25 mouse cellular contexts compared by ENCODE assay signal in the genomic region with DNA sequence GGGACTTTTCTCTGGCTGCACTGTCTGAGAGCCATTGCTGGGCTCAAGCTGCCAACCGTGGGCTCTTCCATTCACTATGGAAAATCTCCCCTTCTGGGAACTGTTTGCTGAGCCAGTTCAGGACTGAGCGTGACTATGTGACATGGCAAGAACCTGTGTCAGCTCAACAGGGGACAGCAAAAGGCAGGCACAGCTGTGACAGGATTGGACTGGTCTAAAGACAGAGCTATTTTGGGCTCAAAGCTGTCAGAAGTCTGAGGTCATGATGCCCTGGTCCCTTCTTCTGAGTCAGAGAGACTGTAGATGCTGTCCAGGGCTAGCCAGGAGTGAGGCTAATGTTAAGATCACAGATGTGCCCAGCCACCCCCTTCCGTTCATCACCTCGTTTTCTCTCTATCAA. TPM values are rescaled to one million over a fixed set of nuclear protein-coding genes. Genes with fewer than 3 reads are reported as not detected.
DNase-seq lines count a peak whose midpoint lies in the region; ATAC-seq and TF ChIP-seq lines count a peak whose summit lies in the region.
"Had no signal": no experiment of that assay in that cellular context is flagged by ENCODE, and none has a peak within 500 bp of the region (broad histone marks: within the 10 kb centered on the region; RNA-seq: fewer than 3 reads in every experiment).

No protein-coding gene starts in this region.

- H3K4me1 ChIP-seq in embryonic facial prominence, embryonic 14.5 days (ENCODE audit: control insufficient read depth, insufficient read depth, low read length): peaks cover 17% of the 10 kb centered on the region
- H3K4me1 ChIP-seq in embryonic facial prominence, embryonic 10.5 days: peaks cover 15% of the 10 kb centered on the region
- peaks cover 10% of the 10 kb centered on the region for H3K4me1 ChIP-seq in heart, adult 2 months (ENCODE audit: control insufficient read depth, insufficient read depth, low read length)
- H3K4me1 ChIP-seq in heart, embryonic 13.5 days: peaks cover 63% of the 10 kb centered on the region
- peaks cover 20% of the 10 kb centered on the region for H3K4me1 ChIP-seq in limb, embryonic 13.5 days

- no peak overlapping the region for H3K4me3 ChIP-seq in embryonic facial prominence, embryonic 14.5 days (ENCODE audit: low read depth, low read length)
- no peak overlapping the region for H3K4me3 ChIP-seq in embryonic facial prominence, embryonic 10.5 days
- H3K4me3 ChIP-seq in heart, adult 2 months: no peak overlapping the region
- no peak overlapping the region for H3K4me3 ChIP-seq in heart, embryonic 13.5 days
- no peak overlapping the region for H3K4me3 ChIP-seq in limb, embryonic 13.5 days
- H3K4me3 ChIP-seq: embryonic facial prominence, embryonic 13.5 days; forebrain, embryonic 15.5 days; hindbrain, embryonic 13.5 days; layer of hippocampus, adult 2 months; liver, embryonic 12.5 days; midbrain, embryonic 15.5 days; neural tube, embryonic 15.5 days; stomach, embryonic 15.5 days had no signal

- no peak overlapping the region for H3K9ac ChIP-seq in embryonic facial prominence, embryonic 14.5 days (ENCODE audit: low read depth, low read length)
- no peak overlapping the region for H3K9ac ChIP-seq in heart, adult 2 months (ENCODE audit: low read depth, low read length)
- peak overlapping the region; percentile 61 for H3K9ac ChIP-seq in heart, embryonic 13.5 days
- H3K9ac ChIP-seq in limb, embryonic 13.5 days: no peak overlapping the region
- H3K9ac ChIP-seq: embryonic facial prominence, embryonic 13.5 days; forebrain, embryonic 15.5 days; hindbrain, embryonic 13.5 days; liver, embryonic 12.5 days; midbrain, embryonic 15.5 days; neural tube, embryonic 15.5 days; stomach, embryonic 15.5 days had no signal

- H3K79me2 ChIP-seq in heart, adult 2 months (replicated peaks; ENCODE audit: control insufficient read depth, insufficient read depth, low read length): no peaks in the 10 kb centered on the region

- no peak for TF ChIP-seq POLR2A in heart, adult 2 months (IDR thresholded peaks at IDR 0.05; ENCODE audit: insufficient read depth, low read depth, low read length)

- 0 out of 2 replicates have a peak, but pooled peaks have one; percentile 17 for TF ChIP-seq EP300 in heart, adult 2 months (IDR thresholded peaks at IDR 0.05; ENCODE audit: insufficient read depth, low read depth, low read length)

- intact Hi-C loops in heart, adult 2 months (cut with DNase I): no loop called here
- intact Hi-C loops in heart, postnatal 14 days (cut with DNase I): no loop called here

- H3K27me3 ChIP-seq in embryonic facial prominence, embryonic 14.5 days (replicated peaks; ENCODE audit: control insufficient read depth, insufficient read depth, low read length): no peaks in the 10 kb centered on the region
- H3K27me3 ChIP-seq in embryonic facial prominence, embryonic 10.5 days (replicated peaks; ENCODE audit: low read depth, poor library complexity, severe bottlenecking): no peaks in the 10 kb centered on the region
- H3K27me3 ChIP-seq in heart, adult 2 months (ENCODE audit: control insufficient read depth, insufficient read depth, low read length): no peaks in the 10 kb centered on the region
- no peaks in the 10 kb centered on the region for H3K27me3 ChIP-seq in heart, embryonic 13.5 days (replicated peaks)
- H3K27me3 ChIP-seq in limb, embryonic 13.5 days: no peaks in the 10 kb centered on the region
- H3K27me3 ChIP-seq: embryonic facial prominence, embryonic 13.5 days; forebrain, embryonic 15.5 days; midbrain, embryonic 15.5 days; neural tube, embryonic 15.5 days; stomach, embryonic 15.5 days had no signal

- WGBS in embryonic facial prominence, embryonic 14.5 days: 78% methylated on average over 4 of the region's 4 CpGs
- WGBS in embryonic facial prominence, embryonic 10.5 days: 83% methylated on average over 4 of the region's 4 CpGs
- WGBS in heart, adult 2 months: 68% methylated on average over 4 of the region's 4 CpGs
- WGBS in heart, embryonic 13.5 days: 42% methylated on average over 4 of the region's 4 CpGs
- WGBS in limb, embryonic 13.5 days: 81% methylated on average over 4 of the region's 4 CpGs

- no peak overlapping the region for H3K27ac ChIP-seq in embryonic facial prominence, embryonic 14.5 days (replicated peaks; ENCODE audit: low read depth, low read length)
- no peak overlapping the region for H3K27ac ChIP-seq in embryonic facial prominence, embryonic 10.5 days (replicated peaks)
- H3K27ac ChIP-seq in heart, adult 2 months: peak overlapping the region; percentile 48
- peak overlapping the region; percentile 89 for H3K27ac ChIP-seq in heart, embryonic 13.5 days (replicated peaks)
- no peak overlapping the region for H3K27ac ChIP-seq in limb, embryonic 13.5 days
- H3K27ac ChIP-seq: embryonic facial prominence, embryonic 13.5 days; forebrain, embryonic 15.5 days; hindbrain, embryonic 13.5 days; layer of hippocampus, adult 2 months; liver, embryonic 12.5 days; midbrain, embryonic 15.5 days; neural tube, embryonic 15.5 days; stomach, embryonic 15.5 days had no signal

- no peak for DNase-seq in embryonic facial prominence, embryonic 14.5 days (ENCODE audit: low spot score)
- DNase-seq in embryonic facial prominence, embryonic 10.5 days (ENCODE audit: low spot score): no peak
- peak in 1 of 2 experiments; percentile 37 for DNase-seq in heart, adult 2 months
- DNase-seq in heart, postnatal 14 days: no peak
- DNase-seq in cerebellum, adult 11 months: no peak
- DNase-seq in layer of hippocampus, postnatal 14 days (ENCODE audit: low spot score in 2 of 2): no peak
- DNase-seq: adrenal gland, postnatal 36 days; cerebellum, adult 8-10 months; kidney, adult 2 months; kidney, postnatal 14 days; lung, adult 2 months; right cerebral cortex, postnatal 14 days had no signal

- no peaks in the 10 kb centered on the region for H3K9me3 ChIP-seq in embryonic facial prominence, embryonic 14.5 days (ENCODE audit: control insufficient read depth, low read length)
- no peaks in the 10 kb centered on the region for H3K9me3 ChIP-seq in embryonic facial prominence, embryonic 10.5 days
- H3K9me3 ChIP-seq in heart, embryonic 13.5 days: no peaks in the 10 kb centered on the region
- no peaks in the 10 kb centered on the region for H3K9me3 ChIP-seq in limb, embryonic 13.5 days
- H3K9me3 ChIP-seq: embryonic facial prominence, embryonic 13.5 days; forebrain, embryonic 15.5 days; G1E; hindbrain, embryonic 13.5 days; liver, embryonic 12.5 days; midbrain, embryonic 15.5 days; neural tube, embryonic 15.5 days; stomach, embryonic 15.5 days had no signal

- no peak overlapping the region for H3K4me2 ChIP-seq in embryonic facial prominence, embryonic 14.5 days (ENCODE audit: low read depth, low read length)
- no peak overlapping the region for H3K4me2 ChIP-seq in heart, embryonic 13.5 days
- H3K4me2 ChIP-seq in limb, embryonic 13.5 days (replicated peaks): no peak overlapping the region
- H3K4me2 ChIP-seq: embryonic facial prominence, embryonic 13.5 days; forebrain, embryonic 15.5 days; hindbrain, embryonic 13.5 days; liver, embryonic 12.5 days; midbrain, embryonic 15.5 days; neural tube, embryonic 15.5 days; stomach, embryonic 15.5 days had no signal

- peak; percentile 27; the same call in 1 of the 2 replicates for ATAC-seq in embryonic facial prominence, embryonic 14.5 days (ENCODE audit: low read depth)
- ATAC-seq in heart, embryonic 13.5 days (ENCODE audit: extremely low read depth, insufficient number of reproducible peaks, low FRiP score, low TSS enrichment): peak; percentile 51; the same call in 1 of the 2 replicates
- 0 out of 2 replicates have a peak, but pooled peaks have one; percentile 12 for ATAC-seq in limb, embryonic 13.5 days (ENCODE audit: low FRiP score, low read depth)
- ATAC-seq: CD4-positive, CD25-positive, alpha-beta regulatory T cell, adult 4 months; forebrain, embryonic 15.5 days; inflammation-experienced regulatory T-cells, adult 6 months; liver, embryonic 12.5 days; midbrain, embryonic 15.5 days had no signal

- TF ChIP-seq CTCF in heart, adult 2 months (IDR thresholded peaks at IDR 0.05): no peak

- H3K36me3 ChIP-seq in embryonic facial prominence, embryonic 14.5 days (ENCODE audit: control insufficient read depth, insufficient read depth, low read length): no peaks in the 10 kb centered on the region
- H3K36me3 ChIP-seq in embryonic facial prominence, embryonic 10.5 days (replicated peaks): no peaks in the 10 kb centered on the region
- no peaks in the 10 kb centered on the region for H3K36me3 ChIP-seq in heart, adult 2 months (ENCODE audit: control insufficient read depth, insufficient read depth, low read length)
- H3K36me3 ChIP-seq in heart, embryonic 13.5 days: no peaks in the 10 kb centered on the region
- H3K36me3 ChIP-seq in limb, embryonic 13.5 days: no peaks in the 10 kb centered on the region
- H3K36me3 ChIP-seq: embryonic facial prominence, embryonic 13.5 days; forebrain, embryonic 15.5 days; G1E; hindbrain, embryonic 13.5 days; liver, embryonic 12.5 days; midbrain, embryonic 15.5 days; neural tube, embryonic 15.5 days; stomach, embryonic 15.5 days had no signal

RNA-seq across cellular contexts. Expression of a gene that starts 5.7 kb away (rescaled TPM):
- 42.8 and 50.5 TPM in 2 replicates for polyA plus RNA-seq in embryonic facial prominence, embryonic 14.5 days (2014; fragmentation: Nextera tagmentation; extraction: Ambion mirVana)
- 34.7 and 35.4 TPM in 2 replicates for polyA plus RNA-seq in embryonic facial prominence, embryonic 10.5 days (2016; fragmentation: Nextera tagmentation; extraction: Ambion mirVana)
- total RNA-seq in heart, adult 2 months (2021): 10 to 100 TPM; 45.6 to 47.9 TPM
- polyA plus RNA-seq in heart, adult 2 months (2012; rRNA removed): 34.5 and 37.5 TPM in 2 replicates
- 10 to 100 TPM; 51.1 to 55.8 TPM for total RNA-seq in heart, postnatal 14 days (2021)
- polyA plus RNA-seq in heart, embryonic 13.5 days (2015; fragmentation: Nextera tagmentation; extraction: Ambion mirVana): 40.0 and 48.9 TPM in 2 replicates
- 52.3 and 53.4 TPM in 2 replicates for polyA plus RNA-seq in limb, embryonic 13.5 days (2015; fragmentation: Nextera tagmentation; extraction: Ambion mirVana)
- total RNA-seq in layer of hippocampus, postnatal 14 days (2021): 100 to 1,000 TPM; 113 to 114 TPM

Comparison
In these comparisons a context has a peak if more than half of its experiments do, and no peak if none do; other contexts are left out.
1. H3K27ac ChIP-seq: peak in heart, adult 2 months (single experiment) and heart, embryonic 13.5 days (single experiment); none in embryonic facial prominence, embryonic 14.5 days (single experiment), embryonic facial prominence, embryonic 10.5 days (single experiment) and limb, embryonic 13.5 days (single experiment).
2. Peak in every context shown above with its lines, with median percentiles within 50 percentile points of each other: ATAC-seq.